Mouse (Mus musculus) testis, postnatal 10 days (tissue): Measurements from ENCODE around the gene Mrrf.

Source experiments
- DNase-seq: peaks from one replicate; pipeline ENCODE4 v3.0.0; 2021; ENCODE audit warnings: low spot score

The Mrrf gene

GRCm38 (mm10) chr2:36201756-36202610, 65.8 kb downstream of the Mrrf start:
- DNase-seq = no peak

- DNase-seq = no peak
Measured at GRCm38 (mm10) chr2:36202611-36202880, 66.4 kb downstream of the Mrrf start.

GRCm38 (mm10) chr2:36203011-36203825, 67.0 kb downstream of the Mrrf start:
- DNase-seq = peak; percentile 49

- DNase-seq = no peak
Measured at GRCm38 (mm10) chr2:36204595-36204994, 68.4 kb downstream of the Mrrf start.

- DNase-seq = no peak
Measured at GRCm38 (mm10) chr2:36207071-36207470, 70.9 kb downstream of the Mrrf start.

GRCm38 (mm10) chr2:36210796-36211195, 74.6 kb downstream of the Mrrf start:
- peak; percentile 53 for DNase-seq

GRCm38 (mm10) chr2:36211785-36212184, 75.6 kb downstream of the Mrrf start:
- peak; percentile 39 for DNase-seq

GRCm38 (mm10) chr2:36213108-36213507, 76.9 kb downstream of the Mrrf start:
- DNase-seq = no peak

- peak; percentile 89 for DNase-seq
Measured at GRCm38 (mm10) chr2:36214023-36214422, 77.8 kb downstream of the Mrrf start.

GRCm38 (mm10) chr2:36214425-36214824, 78.2 kb downstream of the Mrrf start:
- DNase-seq = no peak

- DNase-seq = no peak
Measured at GRCm38 (mm10) chr2:36215203-36215739, 79.1 kb downstream of the Mrrf start.

- peak; percentile 37 for DNase-seq
Measured at GRCm38 (mm10) chr2:36216546-36216945, 80.4 kb downstream of the Mrrf start.

- peak; percentile 42 for DNase-seq
Measured at GRCm38 (mm10) chr2:36216953-36217573, 80.9 kb downstream of the Mrrf start.

- no peak for DNase-seq
Measured at GRCm38 (mm10) chr2:36217692-36218233, 81.6 kb downstream of the Mrrf start.

GRCm38 (mm10) chr2:36220106-36220505, 83.9 kb downstream of the Mrrf start:
- DNase-seq = no peak

GRCm38 (mm10) chr2:36220891-36221290, 84.7 kb downstream of the Mrrf start:
- DNase-seq = peak; percentile 35

GRCm38 (mm10) chr2:36222168-36222848, 86.1 kb downstream of the Mrrf start:
- DNase-seq = no peak

- no peak for DNase-seq
Measured at GRCm38 (mm10) chr2:36223436-36223835, 87.2 kb downstream of the Mrrf start.

GRCm38 (mm10) chr2:36224153-36224552, 88.0 kb downstream of the Mrrf start:
- DNase-seq = no peak

- DNase-seq = no peak
Measured at GRCm38 (mm10) chr2:36224599-36224998, 88.4 kb downstream of the Mrrf start.

GRCm38 (mm10) chr2:36230366-36230765, 94.2 kb downstream of the Mrrf start, which contains the start of gene Ptgs1:
Gene Ptgs1, plus strand, starts transcription at chr2:36230426.
- no peak for DNase-seq

- DNase-seq = no peak
Measured at GRCm38 (mm10) chr2:36230967-36231366, 94.8 kb downstream of the Mrrf start.
